ENCODE assay signal across 25 mouse cellular contexts in genomic region chr5:107035782-107036181, GRCm38 (mm10).
A peak's percentile ranks its signal among the peaks of the same experiment; 100 is the strongest.
DNase-seq lines count a peak whose midpoint lies in the region; ATAC-seq and TF ChIP-seq lines count a peak whose summit lies in the region.
"Had no signal": no experiment of that assay in that cellular context is flagged by ENCODE, and none has a peak within 500 bp of the region (broad histone marks: within the 10 kb centered on the region; RNA-seq: fewer than 3 reads in every experiment).

No protein-coding gene starts in this region.

- 20% methylated on average over 6 of the region's 6 CpGs for WGBS in kidney, postnatal 0 days
- 27% methylated on average over 6 of the region's 6 CpGs for WGBS in limb, embryonic 13.5 days

- H3K36me3 ChIP-seq in kidney, postnatal 0 days (ENCODE audit: insufficient read depth, low read length): no peaks in the 10 kb centered on the region
- H3K36me3 ChIP-seq in limb, embryonic 13.5 days: no peaks in the 10 kb centered on the region
- H3K36me3 ChIP-seq: forebrain, embryonic 12.5 days; hindbrain, embryonic 12.5 days; liver, embryonic 12.5 days; midbrain, embryonic 10.5 days; neural tube, embryonic 13.5 days had no signal

- peak overlapping the region; percentile 48 for H3K27ac ChIP-seq in gastrocnemius, adult 2 months
- no peak overlapping the region for H3K27ac ChIP-seq in kidney, postnatal 0 days
- no peak overlapping the region for H3K27ac ChIP-seq in limb, embryonic 13.5 days
- H3K27ac ChIP-seq: forebrain, embryonic 12.5 days; hindbrain, embryonic 12.5 days; liver, embryonic 12.5 days; midbrain, embryonic 10.5 days; neural tube, embryonic 13.5 days had no signal

- peak; percentile 53 for DNase-seq in gastrocnemius, adult 2 months
- no peak for DNase-seq in gastrocnemius, postnatal 36 days
- DNase-seq in kidney, postnatal 0 days (ENCODE audit: low spot score): peak; percentile 47
- no peak for DNase-seq in kidney, postnatal 36 days
- DNase-seq in adipocyte (ENCODE audit: low spot score): peak; percentile 60
- no peak for DNase-seq in adrenal gland, adult (ENCODE audit: inconsistent age in 2 of 2, low spot score in 1 of 2)
- no peak for DNase-seq in cerebellum, adult 8-10 months
- DNase-seq: adrenal gland, adult 8-10 months; cerebellum, adult 11-12 months; cerebellum, postnatal 25 days; kidney, adult 9 months; left cerebral cortex, postnatal 4 days; lung, adult 18-20 months; right cerebral cortex, adult 18-20 months; right cerebral cortex, postnatal 4 days; thymus, adult 2 months had no signal

- H3K27me3 ChIP-seq in kidney, postnatal 0 days (ENCODE audit: insufficient read depth, low read length): no peaks in the 10 kb centered on the region
- H3K27me3 ChIP-seq in limb, embryonic 13.5 days: no peaks in the 10 kb centered on the region
- H3K27me3 ChIP-seq: forebrain, embryonic 12.5 days; hindbrain, embryonic 12.5 days; neural tube, embryonic 13.5 days; Patski had no signal

- H3K9me3 ChIP-seq in kidney, postnatal 0 days (replicated peaks; ENCODE audit: low read length): no peaks in the 10 kb centered on the region
- no peaks in the 10 kb centered on the region for H3K9me3 ChIP-seq in limb, embryonic 13.5 days
- H3K9me3 ChIP-seq: forebrain, embryonic 12.5 days; hindbrain, embryonic 12.5 days; liver, embryonic 12.5 days; midbrain, embryonic 10.5 days had no signal

- peak; percentile 57; the same call in 1 of the 2 replicates for ATAC-seq in kidney, postnatal 0 days (replicated peaks; ENCODE audit: low FRiP score, low read depth)
- ATAC-seq in limb, embryonic 13.5 days (ENCODE audit: low FRiP score, low read depth): peak; percentile 51; the same call in 1 of the 2 replicates
- ATAC-seq: liver, embryonic 12.5 days; midbrain, embryonic 16.5 days; Patski had no signal

- H3K9ac ChIP-seq in kidney, postnatal 0 days (ENCODE audit: low read depth, low read length): no peak overlapping the region
- no peak overlapping the region for H3K9ac ChIP-seq in limb, embryonic 13.5 days
- H3K9ac ChIP-seq: forebrain, embryonic 12.5 days; hindbrain, embryonic 12.5 days; liver, embryonic 12.5 days; neural tube, embryonic 13.5 days had no signal

- no peak overlapping the region for H3K4me2 ChIP-seq in kidney, postnatal 0 days (ENCODE audit: low read length)
- H3K4me2 ChIP-seq in limb, embryonic 13.5 days (replicated peaks): peak overlapping the region; percentile 16; the same call in 1 of the 2 replicates
- H3K4me2 ChIP-seq: forebrain, embryonic 12.5 days; hindbrain, embryonic 12.5 days; liver, embryonic 12.5 days; neural tube, embryonic 13.5 days had no signal

- no peak overlapping the region for H3K4me3 ChIP-seq in gastrocnemius, adult 2 months
- no peak overlapping the region for H3K4me3 ChIP-seq in kidney, postnatal 0 days (replicated peaks; ENCODE audit: low read depth, low read length)
- no peak overlapping the region for H3K4me3 ChIP-seq in limb, embryonic 13.5 days
- H3K4me3 ChIP-seq: forebrain, embryonic 12.5 days; hindbrain, embryonic 12.5 days; liver, embryonic 12.5 days; midbrain, embryonic 10.5 days; myocyte; neural tube, embryonic 13.5 days had no signal

- TF ChIP-seq CTCF in gastrocnemius, adult 2 months (IDR thresholded peaks at IDR 0.05): no peak
- TF ChIP-seq CTCF in kidney, postnatal 0 days (IDR thresholded peaks at IDR 0.05; ENCODE audit: low read depth): no peak

- intact Hi-C loops in gastrocnemius, adult 2 months (cut with DNase I): no loop called here
- intact Hi-C loops in gastrocnemius, postnatal 36 days (cut with DNase I): no loop called here

- H3K4me1 ChIP-seq in kidney, postnatal 0 days (replicated peaks; ENCODE audit: insufficient read depth, low read length): no peaks in the 10 kb centered on the region; the same call in 1 of the 2 replicates
- peaks cover 27% of the 10 kb centered on the region for H3K4me1 ChIP-seq in limb, embryonic 13.5 days
- H3K4me1 ChIP-seq: forebrain, embryonic 12.5 days; hindbrain, embryonic 12.5 days; midbrain, embryonic 10.5 days; neural tube, embryonic 13.5 days had no signal

Comparison
In these comparisons a context has a peak if more than half of its experiments do, and no peak if none do; other contexts are left out.
1. DNase-seq: peak in gastrocnemius, adult 2 months (single experiment), kidney, postnatal 0 days (single experiment) and adipocyte (single experiment); none in gastrocnemius, postnatal 36 days (0 of 2), kidney, postnatal 36 days (0 of 2), adrenal gland, adult (0 of 2) and cerebellum, adult 8-10 months (single experiment).